Mouse (Mus musculus): ENCODE results near the gene Pqlc3. TPM values are rescaled to one million over a fixed set of nuclear protein-coding genes. Genes with fewer than 3 reads are reported as not detected.

Gene Pqlc3
- polyA plus RNA-seq, 1 experiment from 2014 or later = 5.3 TPM

GRCm38 (mm10) chr12:16958851-16959250 is 41.4 kb downstream of the Pqlc3 start:
- Histone ChIP-seq H3K4me3 (replicated peaks) (no peak overlapping the region), H3K4me1 (replicated peaks) (no peaks in the 10 kb centered on the region), H3K4me2 (no peak overlapping the region), H3K27me3 (no peaks in the 10 kb centered on the region), H3K36me3 (replicated peaks) (peaks cover 59% of the 10 kb centered on the region), H3K9ac (no peak overlapping the region), H3K27ac (replicated peaks) (no peak overlapping the region), H3K9me3 (replicated peaks) (no peaks in the 10 kb centered on the region)
- 58% methylated on average over 1 of the region's 1 CpGs for WGBS (ENCODE audit: insufficient replicate concordance)
- no peak for ATAC-seq (ENCODE audit: insufficient read depth)

- H3K9me3 ChIP-seq (replicated peaks) = no peaks in the 10 kb centered on the region
- no peak overlapping the region for H3K4me2 ChIP-seq
- H3K36me3 ChIP-seq (replicated peaks) = peaks cover 28% of the 10 kb centered on the region
- no peak overlapping the region for H3K4me3 ChIP-seq (replicated peaks)
- no peak overlapping the region for H3K27ac ChIP-seq (replicated peaks)
- no peak overlapping the region for H3K9ac ChIP-seq
- 76% methylated on average over 6 of the region's 6 CpGs for WGBS (ENCODE audit: insufficient replicate concordance)
- H3K27me3 ChIP-seq = no peaks in the 10 kb centered on the region
- no peaks in the 10 kb centered on the region for H3K4me1 ChIP-seq (replicated peaks)
- no peak for ATAC-seq (ENCODE audit: insufficient read depth)
Observed at GRCm38 (mm10) chr12:16948239-16948638, 52.0 kb downstream of the Pqlc3 start.

GRCm38 (mm10) chr12:16941976-16942375 is 58.2 kb downstream of the Pqlc3 start:
- no peak for ATAC-seq (ENCODE audit: insufficient read depth)
- Histone ChIP-seq H3K9me3 (replicated peaks) (no peaks in the 10 kb centered on the region), H3K9ac (no peak overlapping the region), H3K4me1 (replicated peaks) (no peaks in the 10 kb centered on the region), H3K4me3 (replicated peaks) (no peak overlapping the region), H3K27ac (replicated peaks) (no peak overlapping the region), H3K4me2 (no peak overlapping the region), H3K36me3 (replicated peaks) (peaks cover 19% of the 10 kb centered on the region), H3K27me3 (no peaks in the 10 kb centered on the region)
- WGBS (ENCODE audit: insufficient replicate concordance) = 40% methylated on average over 3 of the region's 3 CpGs

Other genes starting within 250 kb of the Pqlc3 start
- gene Greb1, start 199.5 kb downstream of the Pqlc3 start, polyA plus RNA-seq (2015; fragmentation: Nextera tagmentation; extraction: Ambion mirVana) = 0.59 and 0.74 TPM in 2 replicates
- 15.8 and 16.8 TPM in 2 replicates for gene E2f6, start 189.4 kb downstream of the Pqlc3 start, polyA plus RNA-seq (2015; fragmentation: Nextera tagmentation; extraction: Ambion mirVana)
- 5.6 and 6.3 TPM in 2 replicates for gene Rock2, start 105.5 kb downstream of the Pqlc3 start, polyA plus RNA-seq (2015; fragmentation: Nextera tagmentation; extraction: Ambion mirVana)
- 0.08 TPM in 1 of 2 replicates, not detected in the other for gene 2410004P03Rik, start 11.3 kb upstream of the Pqlc3 start, polyA plus RNA-seq (2015; fragmentation: Nextera tagmentation; extraction: Ambion mirVana)
- 0.21 and 0.29 TPM in 2 replicates for gene Kcnf1, start 176.5 kb upstream of the Pqlc3 start, polyA plus RNA-seq (2015; fragmentation: Nextera tagmentation; extraction: Ambion mirVana)